Mouse (Mus musculus): ENCODE results near the gene Tmem94.

The Tmem94 gene

DNA sequence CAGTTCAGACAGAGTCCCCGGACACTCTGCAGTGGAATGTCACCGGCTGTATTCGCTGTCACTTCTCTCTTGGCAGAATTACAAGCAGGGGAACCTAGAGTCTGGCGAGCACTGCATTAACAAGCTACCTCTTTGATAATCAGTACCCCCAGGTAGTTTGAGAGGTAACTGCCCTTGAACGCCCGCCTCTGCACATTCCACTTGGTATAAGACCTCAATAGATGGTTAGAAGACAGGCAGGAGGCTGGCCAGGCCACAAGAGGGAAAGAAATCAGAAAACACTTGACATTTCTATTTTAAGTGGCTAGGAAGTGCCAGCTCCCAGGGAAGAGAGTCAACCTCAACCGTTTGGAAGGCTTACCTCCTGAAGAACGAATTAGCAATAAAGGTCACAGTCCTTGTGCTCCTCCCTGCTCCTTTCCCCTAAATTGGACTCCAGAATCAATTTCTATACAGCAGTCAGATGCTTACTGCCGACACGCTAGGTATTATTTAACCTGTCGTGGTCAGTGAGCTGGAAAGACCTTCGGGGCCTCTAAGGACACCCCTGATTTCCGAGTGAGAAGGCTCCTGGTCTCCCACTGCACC is 1.2 kb downstream of the Tmem94 start:
- no peak for DNase-seq (ENCODE audit: low read depth, low spot score)

GRCm38 (mm10) chr11:115766981-115767380 is 1.7 kb downstream of the Tmem94 start:
- DNase-seq (ENCODE audit: low read depth, low spot score) = no peak

DNA sequence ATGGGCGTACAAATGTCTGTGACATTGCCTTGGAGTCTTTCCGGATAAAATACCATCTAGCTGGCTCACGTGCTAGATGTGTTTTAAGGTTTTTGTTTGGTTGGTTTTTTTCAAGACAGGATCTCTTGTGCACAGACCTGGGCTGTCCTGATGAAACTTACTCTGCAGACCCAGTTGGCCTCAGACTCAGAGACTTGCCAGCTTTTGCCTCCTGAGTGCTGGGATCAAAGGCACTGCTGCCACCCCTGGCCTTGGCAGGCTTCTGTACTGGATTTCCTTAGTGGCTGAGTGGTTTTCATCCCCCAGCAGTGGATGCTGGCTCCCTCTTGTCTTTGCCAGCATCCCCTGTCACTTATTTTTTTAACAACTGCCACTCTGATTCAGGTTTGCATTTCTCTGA is 3.7 kb downstream of the Tmem94 start:
- DNase-seq (ENCODE audit: low read depth, low spot score) = no peak

DNA sequence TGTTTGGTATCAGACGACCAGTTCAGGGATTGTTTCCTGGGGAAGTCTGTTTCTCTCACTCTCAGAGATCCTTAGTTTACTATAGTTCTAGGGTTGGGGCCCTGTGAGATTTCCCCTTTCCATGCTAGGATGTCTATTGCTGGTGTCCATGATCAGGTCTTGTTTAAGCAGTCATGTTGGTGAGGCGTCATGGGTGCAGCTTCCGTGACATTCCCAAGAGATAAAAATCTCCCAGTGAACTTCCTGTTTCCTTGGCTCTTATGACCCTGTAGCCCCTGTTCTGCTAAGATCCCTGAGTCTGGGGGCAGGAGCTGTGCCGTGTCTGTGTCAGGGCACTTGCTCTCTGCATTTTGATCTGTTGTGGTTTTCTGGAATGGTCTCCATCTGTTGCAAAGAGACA is 9.4 kb downstream of the Tmem94 start:
- no peak for DNase-seq (ENCODE audit: low read depth, low spot score)

GRCm38 (mm10) chr11:115775821-115776665 is 10.8 kb downstream of the Tmem94 start:
- no peak for DNase-seq (ENCODE audit: low read depth, low spot score)

- DNase-seq (ENCODE audit: low read depth, low spot score) = no peak
Observed at GRCm38 (mm10) chr11:115776954-115777353, 11.7 kb downstream of the Tmem94 start.

GRCm38 (mm10) chr11:115777487-115778335 is 12.5 kb downstream of the Tmem94 start:
- no peak for DNase-seq (ENCODE audit: low read depth, low spot score)

GRCm38 (mm10) chr11:115779038-115779571 is 13.9 kb downstream of the Tmem94 start:
- no peak for DNase-seq (ENCODE audit: low read depth, low spot score)

GRCm38 (mm10) chr11:115780141-115781070 is 15.2 kb downstream of the Tmem94 start:
- DNase-seq (ENCODE audit: low read depth, low spot score) = no peak

DNA sequence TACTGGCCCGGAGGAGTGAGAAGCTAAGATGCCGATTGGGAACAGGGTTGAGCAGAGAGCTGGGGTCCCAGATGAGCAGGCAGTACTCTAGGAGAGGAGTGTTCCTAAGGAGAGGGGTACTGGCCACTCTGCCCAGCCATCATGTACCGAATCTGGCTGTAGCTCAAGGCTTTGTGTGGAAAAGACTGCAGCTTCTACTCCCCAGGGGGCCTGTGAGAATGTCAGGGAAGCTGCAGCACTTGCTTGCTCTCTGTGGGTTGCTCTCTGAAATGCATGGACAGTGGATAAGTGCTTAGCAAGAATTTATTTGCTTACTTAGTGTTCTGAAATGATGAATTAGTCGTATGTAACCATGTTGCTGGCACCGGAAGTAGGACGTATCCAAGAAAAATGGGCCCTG is 21.2 kb downstream of the Tmem94 start:
- DNase-seq (ENCODE audit: low read depth, low spot score) = no peak

DNA sequence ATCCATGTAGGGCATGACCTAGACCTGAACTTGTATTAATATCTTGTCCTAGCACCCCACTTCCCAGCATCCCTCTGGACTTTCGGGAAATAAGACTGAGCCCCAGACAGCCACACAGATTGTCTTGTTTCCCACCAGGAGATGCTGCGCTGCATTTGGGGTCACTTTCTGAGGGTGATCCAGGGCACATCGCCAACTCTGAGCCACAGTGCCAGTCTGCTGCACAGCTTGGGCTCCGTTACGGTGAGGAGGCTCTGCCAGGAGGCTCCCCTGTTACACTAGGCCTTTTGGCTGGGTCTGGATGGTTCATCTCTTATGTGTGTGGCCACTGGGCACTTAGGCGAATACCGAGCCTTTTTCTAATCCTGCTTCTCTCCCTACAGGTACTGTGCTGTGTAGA is 24.6 kb downstream of the Tmem94 start:
- DNase-seq (ENCODE audit: low read depth, low spot score) = no peak

- no peak for DNase-seq (ENCODE audit: low read depth, low spot score)
Observed at GRCm38 (mm10) chr11:115791919-115792318, 26.7 kb downstream of the Tmem94 start.

DNA sequence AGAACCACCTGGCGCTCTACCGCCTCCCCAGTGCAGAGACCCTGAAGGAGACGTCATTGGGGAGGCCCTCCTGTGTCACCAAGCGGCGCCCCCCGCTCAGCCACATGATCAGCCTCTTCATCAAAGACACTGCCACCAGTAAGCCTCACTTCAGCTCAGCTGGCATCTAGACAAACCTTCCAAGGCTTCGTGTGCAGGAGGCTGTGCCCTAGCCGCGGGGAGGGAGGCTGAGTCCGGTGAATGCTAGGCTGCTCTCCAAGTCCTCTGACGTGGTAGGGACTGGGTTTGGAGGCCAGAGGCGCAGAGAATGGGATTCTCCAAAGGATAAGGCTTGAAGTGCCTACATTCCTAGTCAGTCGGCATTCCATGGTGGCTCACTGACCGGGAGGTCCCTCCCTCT is 27.1 kb downstream of the Tmem94 start:
- no peak for DNase-seq (ENCODE audit: low read depth, low spot score)

DNA sequence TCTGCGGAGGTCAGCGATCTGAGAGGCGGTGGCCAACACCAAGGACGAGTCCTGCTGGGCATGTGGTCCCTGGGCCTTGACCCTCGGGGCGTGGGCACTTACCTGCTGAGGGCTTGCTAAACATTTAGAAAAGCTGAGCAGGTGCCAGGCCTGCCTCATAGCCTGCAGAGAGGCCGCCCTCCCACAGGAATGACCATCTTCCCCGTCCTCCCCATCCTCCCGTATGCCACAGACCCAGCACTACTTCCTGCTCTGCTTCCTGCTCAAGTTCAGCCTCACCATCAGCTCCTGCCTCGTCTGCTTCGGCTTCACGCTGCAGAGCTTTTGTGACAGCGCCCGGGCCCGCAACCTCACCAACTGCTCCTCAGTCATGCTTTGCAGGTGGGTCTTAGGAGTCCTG is 31.7 kb downstream of the Tmem94 start:
- DNase-seq (ENCODE audit: low read depth, low spot score) = no peak

GRCm38 (mm10) chr11:115797665-115798064 is 32.4 kb downstream of the Tmem94 start:
- DNase-seq (ENCODE audit: low read depth, low spot score) = no peak

DNA sequence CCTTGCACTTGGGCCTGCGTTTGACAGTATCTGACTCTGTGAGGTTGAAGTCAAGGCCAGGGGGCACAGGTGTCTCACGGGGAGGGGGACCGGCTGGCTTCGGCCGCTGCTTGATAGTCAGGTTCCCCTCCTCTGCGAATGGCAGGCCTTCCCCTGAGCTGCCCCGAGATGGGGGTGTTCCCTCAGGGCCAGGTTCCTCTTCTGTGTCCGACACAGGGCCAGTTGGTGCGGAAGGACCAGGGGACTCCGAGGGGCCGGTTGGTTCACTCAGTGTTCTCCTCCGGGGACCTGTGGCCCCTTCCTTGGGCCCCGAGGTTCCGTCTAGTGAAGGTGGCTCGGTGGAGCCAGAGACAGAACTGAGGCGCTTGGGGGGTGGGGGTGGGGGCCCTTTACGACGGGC is 35.7 kb downstream of the Tmem94 start:
- no peak for DNase-seq (ENCODE audit: low read depth, low spot score)

GRCm38 (mm10) chr11:115803072-115803709 is 38.0 kb downstream of the Tmem94 start:
- DNase-seq (ENCODE audit: low read depth, low spot score) = no peak

DNA sequence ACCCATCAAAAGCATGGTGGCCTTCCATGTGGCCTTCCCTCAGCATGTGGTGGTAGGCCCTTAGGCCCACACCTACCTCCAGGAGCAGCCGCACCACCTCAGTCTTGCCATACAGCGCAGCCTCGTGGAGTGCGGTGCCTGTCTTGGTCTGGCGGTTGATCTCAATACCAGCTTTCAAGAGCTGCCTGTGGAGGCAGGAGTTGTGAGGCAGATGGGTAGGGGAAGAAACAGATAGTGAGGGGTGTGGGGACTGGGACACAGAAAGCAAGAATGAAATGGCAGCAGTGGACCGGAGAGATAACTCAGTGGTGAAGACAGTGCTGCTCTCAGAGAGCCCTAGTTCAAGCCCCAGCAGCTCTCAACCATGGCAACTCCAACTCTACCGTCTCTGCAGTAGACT is 39.8 kb downstream of the Tmem94 start:
- DNase-seq (ENCODE audit: low read depth, low spot score) = no peak

DNA sequence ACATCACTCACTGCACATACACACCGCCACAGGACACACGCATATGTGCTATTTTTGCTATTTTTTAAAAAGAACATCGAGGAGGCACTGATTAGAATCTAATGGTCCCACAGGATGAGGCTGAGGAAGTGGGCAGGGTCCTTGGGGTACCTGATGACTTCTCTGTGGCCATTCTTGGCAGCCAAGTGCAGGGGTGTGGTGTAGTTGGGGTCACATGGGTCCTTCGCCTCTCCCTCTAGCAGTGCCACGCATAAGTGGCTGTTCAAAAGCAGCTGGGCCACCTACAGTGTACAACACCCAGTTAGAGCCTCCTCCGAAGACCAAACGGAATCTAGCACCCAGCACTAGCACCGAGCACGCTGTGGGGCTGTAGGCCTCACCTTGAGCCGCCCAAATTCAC is 40.9 kb downstream of the Tmem94 start:
- DNase-seq (ENCODE audit: low read depth, low spot score) = no peak

- no peak for DNase-seq (ENCODE audit: low read depth, low spot score)
Observed at GRCm38 (mm10) chr11:115807306-115807705, 42.1 kb downstream of the Tmem94 start.

GRCm38 (mm10) chr11:115807971-115808370 is 42.7 kb downstream of the Tmem94 start:
- no peak for DNase-seq (ENCODE audit: low read depth, low spot score)
